Mouse (Mus musculus): ENCODE data around the gene Grwd1. TPM values are rescaled to one million over a fixed set of nuclear protein-coding genes. Genes with fewer than 3 reads are reported as not detected.
"Not testable (repeated sequence)": the region's sequence is repeated elsewhere in the genome, so short reads cannot be mapped to it uniquely, and the experiment has no call there.

Gene Grwd1
- not detected in 2 replicates for polyA plus RNA-seq (2012; ENCODE audit: insufficient read depth, insufficient read length, low replicate concordance, missing spikeins)

- H3K4me1 ChIP-seq (ENCODE audit: control insufficient read depth, insufficient read depth, low read length) = peaks cover 18% of the 10 kb centered on the region
- under 1% methylated on average over 35 of the region's 35 CpGs for WGBS
- no peak for TF ChIP-seq CTCF (IDR thresholded peaks at IDR 0.05; ENCODE audit: insufficient read depth, low read depth, low read length)
- peak within 1 kb of the TSS; percentile 99 for H3K27ac ChIP-seq (ENCODE audit: insufficient read depth, low read depth, low read length)
- H3K4me3 ChIP-seq (ENCODE audit: insufficient read depth, low read depth, low read length) = peak within 1 kb of the TSS; percentile 83
Measured at GRCm38 (mm10) chr7:45830427-45831127, at the start of gene Grwd1. TSS of gene Grwd1 (minus strand) at chr7:45830944.

GRCm38 (mm10) chr7:45880531-45880930, 49.8 kb upstream of the Grwd1 start:
- no peaks in the 10 kb centered on the region for H3K4me1 ChIP-seq (ENCODE audit: control insufficient read depth, insufficient read depth, low read length)
- no peak overlapping the region for H3K27ac ChIP-seq (ENCODE audit: insufficient read depth, low read depth, low read length)
- TF ChIP-seq CTCF (IDR thresholded peaks at IDR 0.05; ENCODE audit: insufficient read depth, low read depth, low read length) = no peak
- TF ChIP-seq POLR2A (IDR thresholded peaks at IDR 0.05; ENCODE audit: insufficient read depth, low read depth, low read length) = no peak
- no peak overlapping the region for H3K4me3 ChIP-seq (ENCODE audit: insufficient read depth, low read depth, low read length)
- WGBS = over 99% methylated on average over 4 of the region's 4 CpGs

- 72% methylated on average over 1 of the region's 1 CpGs for WGBS
Measured at GRCm38 (mm10) chr7:45878278-45878677, 47.5 kb upstream of the Grwd1 start, which contains the start of gene Grin2d. TSS of gene Grin2d (minus strand) at chr7:45878378.

GRCm38 (mm10) chr7:45876895-45877294, 46.2 kb upstream of the Grwd1 start:
- TF ChIP-seq POLR2A (IDR thresholded peaks at IDR 0.05; ENCODE audit: insufficient read depth, low read depth, low read length) (no peak), CTCF (IDR thresholded peaks at IDR 0.05; ENCODE audit: insufficient read depth, low read depth, low read length) (no peak)
- WGBS = 99% methylated on average over 7 of the region's 7 CpGs
- Histone ChIP-seq H3K27ac (ENCODE audit: insufficient read depth, low read depth, low read length) (no peak overlapping the region), H3K4me1 (ENCODE audit: control insufficient read depth, insufficient read depth, low read length) (peaks cover 9% of the 10 kb centered on the region), H3K4me3 (ENCODE audit: insufficient read depth, low read depth, low read length) (no peak overlapping the region)

More at GRCm38 (mm10) chr7:45878278-45878677, 47.5 kb upstream of the Grwd1 start, which contains the start of gene Grin2d:
- not testable (repeated sequence) for H3K27ac ChIP-seq (ENCODE audit: insufficient read depth, low read depth, low read length); H3K4me3 ChIP-seq (ENCODE audit: insufficient read depth, low read depth, low read length); H3K4me1 ChIP-seq (ENCODE audit: control insufficient read depth, insufficient read depth, low read length)

- WGBS = under 1% methylated on average over 28 of the region's 28 CpGs
- H3K4me3 ChIP-seq (ENCODE audit: insufficient read depth, low read depth, low read length) = peak overlapping the region; percentile 84
- H3K27ac ChIP-seq (ENCODE audit: insufficient read depth, low read depth, low read length) = peak overlapping the region; percentile 66
- H3K4me1 ChIP-seq (ENCODE audit: control insufficient read depth, insufficient read depth, low read length) = peaks cover 29% of the 10 kb centered on the region
- no peak for TF ChIP-seq CTCF (IDR thresholded peaks at IDR 0.05; ENCODE audit: insufficient read depth, low read depth, low read length)
- TF ChIP-seq POLR2A (IDR thresholded peaks at IDR 0.05; ENCODE audit: insufficient read depth, low read depth, low read length) = no peak; the same call in 1 of the 2 replicates
Measured at GRCm38 (mm10) chr7:45873061-45873947, 42.6 kb upstream of the Grwd1 start.

- peak within 1 kb of the TSS; percentile 84 for H3K4me3 ChIP-seq (ENCODE audit: insufficient read depth, low read depth, low read length)
- under 1% methylated on average over 18 of the region's 18 CpGs for WGBS
- H3K4me1 ChIP-seq (ENCODE audit: control insufficient read depth, insufficient read depth, low read length) = peaks cover 34% of the 10 kb centered on the region
- peak; percentile 93 for TF ChIP-seq CTCF (IDR thresholded peaks at IDR 0.05; ENCODE audit: insufficient read depth, low read depth, low read length)
- TF ChIP-seq POLR2A (IDR thresholded peaks at IDR 0.05; ENCODE audit: insufficient read depth, low read depth, low read length) = peak; percentile 53; the same call in 1 of the 2 replicates
- H3K27ac ChIP-seq (ENCODE audit: insufficient read depth, low read depth, low read length) = peak within 1 kb of the TSS; percentile 66
Measured at GRCm38 (mm10) chr7:45872624-45873023, 41.9 kb upstream of the Grwd1 start, which contains the start of gene Kdelr1. TSS of gene Kdelr1 (plus strand) at chr7:45872772.

GRCm38 (mm10) chr7:45870282-45871058, 39.7 kb upstream of the Grwd1 start:
- no peak for TF ChIP-seq POLR2A (IDR thresholded peaks at IDR 0.05; ENCODE audit: insufficient read depth, low read depth, low read length)
- no peak for TF ChIP-seq CTCF (IDR thresholded peaks at IDR 0.05; ENCODE audit: insufficient read depth, low read depth, low read length)
- Histone ChIP-seq H3K4me1 (ENCODE audit: control insufficient read depth, insufficient read depth, low read length) (peaks cover 45% of the 10 kb centered on the region), H3K27ac (ENCODE audit: insufficient read depth, low read depth, low read length) (no peak overlapping the region), H3K4me3 (ENCODE audit: insufficient read depth, low read depth, low read length) (peak overlapping the region; percentile 41)
- WGBS = 1% methylated on average over 30 of the region's 30 CpGs

GRCm38 (mm10) chr7:45869787-45870186, 39.0 kb upstream of the Grwd1 start:
- WGBS = 6% methylated on average over 13 of the region's 14 CpGs
- TF ChIP-seq CTCF (IDR thresholded peaks at IDR 0.05; ENCODE audit: insufficient read depth, low read depth, low read length) (no peak), POLR2A (IDR thresholded peaks at IDR 0.05; ENCODE audit: insufficient read depth, low read depth, low read length) (no peak)
- Histone ChIP-seq H3K27ac (ENCODE audit: insufficient read depth, low read depth, low read length) (peak overlapping the region; percentile 36; the same call in 1 of the 2 replicates), H3K4me3 (ENCODE audit: insufficient read depth, low read depth, low read length) (peak overlapping the region; percentile 41), H3K4me1 (ENCODE audit: control insufficient read depth, insufficient read depth, low read length) (peaks cover 45% of the 10 kb centered on the region)
